Mouse (Mus musculus) cortical plate, adult 2 months (tissue): ENCODE measurements around the gene Gpr135.

Experiments
- CTCF ChIP-seq: fragments of 200-500 bp; IDR thresholded peaks from 2 replicates; pipeline ENCODE4 v1.5.1; 2011; ENCODE audit warnings: mild to moderate bottlenecking, control low read depth, low read length; ENCODE audit not compliant: insufficient read depth; ENCODE audit errors: extremely low read depth
- POLR2A ChIP-seq: fragments of 200-500 bp; IDR thresholded peaks from 2 replicates; pipeline ENCODE4 v1.6.1; 2011; ENCODE audit warnings: mild to moderate bottlenecking, low read length, control low read depth; ENCODE audit not compliant: insufficient read depth; ENCODE audit errors: extremely low read depth

GRCm38 (mm10) chr12:72020285-72020684 is 50.6 kb downstream of the Gpr135 start:
- TF ChIP-seq CTCF (no peak), POLR2A (no peak)
